22 mouse cellular contexts compared by ENCODE assay signal in genomic region chr15:30718811-30719210, GRCm38 (mm10).
DNase-seq lines count a peak whose midpoint lies in the region; ATAC-seq and TF ChIP-seq lines count a peak whose summit lies in the region.
"Had no signal": no experiment of that assay in that cellular context is flagged by ENCODE, and none has a peak within 500 bp of the region (broad histone marks: within the 10 kb centered on the region; RNA-seq: fewer than 3 reads in every experiment).

No protein-coding gene starts in this region.

- H3K36me3 ChIP-seq in forebrain, embryonic 15.5 days, result no peaks in the 10 kb centered on the region
- H3K36me3 ChIP-seq in forebrain, postnatal 0 days (ENCODE audit: insufficient read depth), result no peaks in the 10 kb centered on the region
- H3K36me3 ChIP-seq in limb, embryonic 10.5 days, result no peaks in the 10 kb centered on the region
- H3K36me3 ChIP-seq: embryonic facial prominence, embryonic 12.5 days; G1E; hindbrain, embryonic 15.5 days; kidney, embryonic 15.5 days had no signal

- no peak overlapping the region for H3K9ac ChIP-seq in forebrain, embryonic 15.5 days (replicated peaks)
- no peak overlapping the region for H3K9ac ChIP-seq in forebrain, postnatal 0 days
- H3K9ac ChIP-seq: embryonic facial prominence, embryonic 12.5 days; hindbrain, embryonic 15.5 days; kidney, embryonic 15.5 days; liver, embryonic 14.5 days had no signal

- no peaks in the 10 kb centered on the region for H3K9me3 ChIP-seq in forebrain, embryonic 15.5 days
- no peaks in the 10 kb centered on the region for H3K9me3 ChIP-seq in forebrain, postnatal 0 days (ENCODE audit: low read length)
- no peaks in the 10 kb centered on the region for H3K9me3 ChIP-seq in limb, embryonic 10.5 days (replicated peaks)
- H3K9me3 ChIP-seq: embryonic facial prominence, embryonic 12.5 days; G1E; hindbrain, embryonic 15.5 days; kidney, embryonic 15.5 days had no signal

- peak overlapping the region; percentile 50 for H3K27ac ChIP-seq in forebrain, embryonic 15.5 days (replicated peaks)
- H3K27ac ChIP-seq in forebrain, postnatal 0 days (ENCODE audit: low read depth, low read length), result no peak overlapping the region
- H3K27ac ChIP-seq in limb, embryonic 10.5 days, result no peak overlapping the region
- no peak overlapping the region for H3K27ac ChIP-seq in gastrocnemius, adult 2 months
- H3K27ac ChIP-seq: embryonic facial prominence, embryonic 12.5 days; heart, adult 2 months; hindbrain, embryonic 15.5 days; kidney, embryonic 15.5 days; liver, embryonic 14.5 days had no signal

- H3K4me3 ChIP-seq in forebrain, embryonic 15.5 days, result no peak overlapping the region
- no peak overlapping the region for H3K4me3 ChIP-seq in forebrain, postnatal 0 days (ENCODE audit: low read depth, low read length)
- no peak overlapping the region for H3K4me3 ChIP-seq in limb, embryonic 10.5 days
- H3K4me3 ChIP-seq in gastrocnemius, adult 2 months, result no peak overlapping the region
- H3K4me3 ChIP-seq: embryonic facial prominence, embryonic 12.5 days; erythroblast, embryonic 14.5 days; heart, adult 2 months; hindbrain, embryonic 15.5 days; kidney, embryonic 15.5 days had no signal

- ATAC-seq in forebrain, embryonic 15.5 days (replicated peaks), result no peak
- ATAC-seq in forebrain, postnatal 0 days, result no peak
- ATAC-seq: activated CD4-positive, CD25-positive, alpha-beta regulatory T cell, adult 4 months; intestine, embryonic 16.5 days had no signal

- WGBS in forebrain, embryonic 15.5 days, result 64% methylated on average over 3 of the region's 3 CpGs
- 44% methylated on average over 3 of the region's 3 CpGs for WGBS in forebrain, postnatal 0 days
- 84% methylated on average over 3 of the region's 3 CpGs for WGBS in limb, embryonic 10.5 days

- peaks cover 18% of the 10 kb centered on the region for H3K4me1 ChIP-seq in forebrain, embryonic 15.5 days
- no peaks in the 10 kb centered on the region for H3K4me1 ChIP-seq in forebrain, postnatal 0 days (ENCODE audit: insufficient read depth)
- H3K4me1 ChIP-seq in limb, embryonic 10.5 days, result no peaks in the 10 kb centered on the region
- H3K4me1 ChIP-seq: embryonic facial prominence, embryonic 12.5 days; hindbrain, embryonic 15.5 days; kidney, embryonic 15.5 days had no signal

- H3K4me2 ChIP-seq in forebrain, embryonic 15.5 days (replicated peaks), result no peak overlapping the region
- no peak overlapping the region for H3K4me2 ChIP-seq in forebrain, postnatal 0 days (ENCODE audit: low read depth)
- H3K4me2 ChIP-seq: embryonic facial prominence, embryonic 12.5 days; hindbrain, embryonic 15.5 days; kidney, embryonic 15.5 days; midbrain, embryonic 11.5 days had no signal

- DNase-seq in forebrain, postnatal 0 days, result no peak
- peak; percentile 26 for DNase-seq in layer of hippocampus, adult 9-11 months
- no peak for DNase-seq in layer of hippocampus, adult 9-10 months (ENCODE audit: low spot score)
- peak; percentile 25 for DNase-seq in cerebellum, adult 8-10 months
- DNase-seq in limb, embryonic 10.5 days (ENCODE audit: low spot score), result no peak
- DNase-seq in gastrocnemius, adult 2 months, result no peak
- DNase-seq: adrenal gland, postnatal 10 days; gastrocnemius, postnatal 14 days; heart, adult 2 months; heart, postnatal 36 days; retina, postnatal 1 day; thymus, postnatal 14 days had no signal

- H3K27me3 ChIP-seq in forebrain, embryonic 15.5 days, result no peaks in the 10 kb centered on the region
- H3K27me3 ChIP-seq in forebrain, postnatal 0 days (ENCODE audit: insufficient read depth, low read length), result no peaks in the 10 kb centered on the region
- H3K27me3 ChIP-seq in limb, embryonic 10.5 days (ENCODE audit: low read depth, poor library complexity, severe bottlenecking), result no peaks in the 10 kb centered on the region
- H3K27me3 ChIP-seq: embryonic facial prominence, embryonic 12.5 days; hindbrain, embryonic 15.5 days; kidney, embryonic 15.5 days had no signal

- intact Hi-C loops in gastrocnemius, adult 2 months (cut with DNase I), result no loop called here

- no peak for TF ChIP-seq CTCF in forebrain, postnatal 0 days (IDR thresholded peaks at IDR 0.05; ENCODE audit: low read depth)
- no peak for TF ChIP-seq CTCF in gastrocnemius, adult 2 months (IDR thresholded peaks at IDR 0.05)

Comparison
In these comparisons a context has a peak if more than half of its experiments do, and no peak if none do; other contexts are left out.
1. DNase-seq: peak in layer of hippocampus, adult 9-11 months (single experiment) and cerebellum, adult 8-10 months (single experiment); none in forebrain, postnatal 0 days (single experiment), layer of hippocampus, adult 9-10 months (single experiment), limb, embryonic 10.5 days (single experiment) and gastrocnemius, adult 2 months (single experiment).